Mouse (Mus musculus) heart, adult 9 months (tissue): ENCODE measurements at regions not wholly inside any gene's neighbourhood (a gene's known extent, or its start where the extent isn't known, plus 50 kb on each side); places are given as distances from the start of the nearest gene placed in this dataset.

ENCODE experiments used
- DNase-seq, 2 experiments: peaks; one replicate each; pipeline ENCODE4 v3.0.0; 2022; ENCODE audit warnings: low spot score in 2 of 2

GRCm38 (mm10) chr9:49175586-49176286 lies 74.6 kb upstream of the Gm4894 start:
- no peak for DNase-seq

- DNase-seq: peak; percentile 7 to 13
These were observed 71.8 kb upstream of the Gm4894 start for GRCm38 (mm10) chr9:49178561-49178960.

DNA sequence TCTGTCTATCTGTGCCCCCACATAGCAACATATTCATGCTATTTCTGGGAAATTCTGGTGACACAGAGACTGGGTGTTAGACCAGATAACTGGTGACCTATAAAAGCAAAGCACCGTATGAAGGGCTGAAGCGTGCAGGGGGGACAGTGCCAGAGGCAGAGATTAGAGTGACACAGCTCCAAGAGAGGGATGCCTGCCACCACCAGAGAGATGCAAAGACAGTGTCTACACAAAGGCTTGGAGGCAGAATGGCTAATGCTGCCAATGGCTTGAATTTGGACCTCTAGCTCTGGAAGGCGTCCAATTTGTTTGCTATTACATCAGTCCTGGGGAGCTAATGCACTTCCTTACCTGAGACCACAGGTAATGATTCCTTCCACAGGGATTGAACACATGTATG lies 65.5 kb upstream of the Gm4894 start:
- DNase-seq: no peak

- no peak for DNase-seq
These were observed 60.9 kb upstream of the Gm4894 start for GRCm38 (mm10) chr9:49189426-49189825.

DNA sequence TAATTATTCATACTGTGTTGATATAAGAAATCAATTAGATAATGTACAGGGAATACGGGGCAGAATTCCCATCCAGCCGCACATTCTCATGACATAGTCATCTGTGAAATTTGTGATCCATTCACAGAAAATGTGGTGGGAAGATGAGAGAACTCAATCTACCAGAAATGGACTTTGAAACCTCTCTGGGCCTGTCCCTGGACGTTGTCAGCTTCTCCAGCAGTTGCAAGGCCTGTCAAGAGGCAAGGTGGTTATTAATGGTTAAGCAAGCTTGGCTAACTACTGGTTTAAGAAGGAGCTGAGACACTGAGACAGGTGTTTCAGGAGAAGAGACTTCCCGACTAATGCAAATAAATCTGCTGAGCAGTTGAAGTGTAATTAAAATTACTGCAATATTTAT lies 57.6 kb upstream of the Gm4894 start:
- no peak for DNase-seq
